Mouse (Mus musculus) thymus, postnatal 14 days (tissue): ENCODE measurements around the gene U90926.
A peak's percentile ranks its signal among the peaks of the same experiment; 100 is the strongest.

Source experiments
- DNase-seq: peaks from one replicate; pipeline ENCODE4 v3.0.0; 2021

Gene U90926

GRCm38 (mm10) chr5:92215308-92215707 is at the start of gene U90926:
U90926 (minus strand) TSS chr5:92215408.
- DNase-seq, result no peak

- DNase-seq, result no peak
Observed at GRCm38 (mm10) chr5:92263761-92264359, 48.7 kb upstream of the U90926 start.

GRCm38 (mm10) chr5:92262646-92263045 is 47.4 kb upstream of the U90926 start:
- DNase-seq, result no peak

GRCm38 (mm10) chr5:92256218-92256617 is 41.0 kb upstream of the U90926 start, which contains the start of gene Ppef2:
Ppef2 (minus strand) TSS chr5:92256278.
- no peak for DNase-seq

- no peak for DNase-seq
Observed at GRCm38 (mm10) chr5:92254476-92254875, 39.3 kb upstream of the U90926 start.

GRCm38 (mm10) chr5:92252797-92253343 is 37.7 kb upstream of the U90926 start:
- no peak for DNase-seq

GRCm38 (mm10) chr5:92252031-92252430 is 36.8 kb upstream of the U90926 start:
- no peak for DNase-seq

GRCm38 (mm10) chr5:92248614-92249013 is 33.4 kb upstream of the U90926 start:
- DNase-seq, result no peak

GRCm38 (mm10) chr5:92245483-92245882 is 30.3 kb upstream of the U90926 start:
- DNase-seq, result peak; percentile 69

GRCm38 (mm10) chr5:92244900-92245299 is 29.7 kb upstream of the U90926 start:
- DNase-seq, result no peak

GRCm38 (mm10) chr5:92240769-92241168 is 25.6 kb upstream of the U90926 start:
- no peak for DNase-seq

- peak; percentile 67 for DNase-seq
Observed at GRCm38 (mm10) chr5:92239333-92240232, 24.4 kb upstream of the U90926 start.

GRCm38 (mm10) chr5:92234939-92235557 is 19.8 kb upstream of the U90926 start:
- peak; percentile 21 for DNase-seq

GRCm38 (mm10) chr5:92233366-92233765 is 18.2 kb upstream of the U90926 start:
- no peak for DNase-seq

- DNase-seq, result no peak
Observed at GRCm38 (mm10) chr5:92231836-92232235, 16.6 kb upstream of the U90926 start.

GRCm38 (mm10) chr5:92230306-92230705 is 15.1 kb upstream of the U90926 start:
- no peak for DNase-seq

GRCm38 (mm10) chr5:92229514-92229913 is 14.3 kb upstream of the U90926 start:
- no peak for DNase-seq

- DNase-seq, result no peak
Observed at GRCm38 (mm10) chr5:92228776-92229175, 13.6 kb upstream of the U90926 start.

GRCm38 (mm10) chr5:92227782-92228181 is 12.6 kb upstream of the U90926 start:
- DNase-seq, result no peak

- no peak for DNase-seq
Observed at GRCm38 (mm10) chr5:92220287-92220902, 5.2 kb upstream of the U90926 start.

GRCm38 (mm10) chr5:92219826-92220225 is 4.6 kb upstream of the U90926 start:
- DNase-seq, result no peak

GRCm38 (mm10) chr5:92218915-92219793 is 3.9 kb upstream of the U90926 start:
- DNase-seq, result no peak
